Mouse (Mus musculus) left cerebral cortex, postnatal 14 days (tissue): ENCODE data around the gene Hs3st5. TPM values are rescaled to one million over a fixed set of nuclear protein-coding genes. Genes with fewer than 3 reads are reported as not detected.

ENCODE experiments used
- DNase-seq, 2 experiments: peaks; one replicate each; pipeline ENCODE4 v3.0.0; 2021 to 2022; ENCODE audit warnings: low spot score in 2 of 2, mixed read lengths in 1 of 2
- intact Hi-C: fragments of 180-260 bp; cut with DNase I; formaldehyde crosslinking; loops from one replicate; pipeline ENCODE4 v1.15.1; 2025
- total RNA-seq, 2 experiments: library from RNA; stranded (reverse); gene quantifications; 2 replicates each; pipeline ENCODE4 v1.2.3; 2021

The Hs3st5 gene
- total RNA-seq, 2 experiments from 2014 or later = 9.0 to 10.9 TPM

GRCm38 (mm10) chr10:36774898-36775297 lies 268.3 kb downstream of the Hs3st5 start:
- no peak for DNase-seq
- intact Hi-C loops = no loop called here

DNA sequence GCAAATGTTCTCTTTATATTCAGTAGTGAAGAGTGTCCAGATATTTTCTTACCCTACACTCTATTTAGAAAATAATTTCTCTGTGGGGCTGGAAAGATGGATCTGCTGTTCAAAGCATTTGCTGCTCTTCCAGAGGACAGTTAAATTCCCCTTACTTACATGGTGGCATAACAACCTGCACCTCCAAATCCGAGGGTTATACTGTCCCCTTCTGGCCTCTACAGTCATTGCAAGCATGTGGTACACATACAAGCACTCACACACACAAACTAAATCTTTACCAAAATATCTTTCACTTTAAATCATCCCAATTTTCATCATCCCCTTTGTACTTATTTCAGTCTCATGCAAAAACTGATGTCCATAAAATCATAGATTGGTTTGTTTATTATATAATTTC lies 275.0 kb downstream of the Hs3st5 start:
- no peak for DNase-seq
- intact Hi-C loops = no loop called here

DNA sequence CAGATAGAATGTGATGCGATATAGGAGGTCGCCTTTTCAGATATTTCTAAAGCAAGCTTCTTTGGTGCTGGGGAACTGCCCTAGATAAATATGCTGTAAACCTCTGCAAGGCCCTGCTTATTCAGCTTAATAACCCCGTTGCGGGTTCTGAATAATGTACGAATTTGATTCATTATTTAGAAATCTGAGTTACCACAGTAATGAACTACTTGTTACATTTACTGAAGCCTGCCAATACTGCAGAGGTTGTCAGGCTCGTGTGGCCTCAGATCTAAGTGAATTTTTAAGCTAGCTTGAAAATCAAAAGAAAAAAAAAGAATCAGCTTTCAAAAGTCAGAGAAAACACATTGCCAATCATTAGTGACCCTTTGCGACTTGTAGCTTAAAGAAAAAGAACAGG lies 280.4 kb downstream of the Hs3st5 start:
- intact Hi-C loops = no loop called here

GRCm38 (mm10) chr10:36791771-36792170 lies 285.2 kb downstream of the Hs3st5 start:
- intact Hi-C loops = loop anchor here (5.0 kb wide), 1 partner anchor 244 kb away; no protein-coding TSS in a partner anchor
- DNase-seq = peak; percentile 33 to 34

More for the DNA sequence above, 280.4 kb downstream of the Hs3st5 start:
- no peak for DNase-seq

- DNase-seq = no peak
- intact Hi-C loops = no loop called here
These were observed 288.7 kb downstream of the Hs3st5 start for GRCm38 (mm10) chr10:36795311-36795710.

DNA sequence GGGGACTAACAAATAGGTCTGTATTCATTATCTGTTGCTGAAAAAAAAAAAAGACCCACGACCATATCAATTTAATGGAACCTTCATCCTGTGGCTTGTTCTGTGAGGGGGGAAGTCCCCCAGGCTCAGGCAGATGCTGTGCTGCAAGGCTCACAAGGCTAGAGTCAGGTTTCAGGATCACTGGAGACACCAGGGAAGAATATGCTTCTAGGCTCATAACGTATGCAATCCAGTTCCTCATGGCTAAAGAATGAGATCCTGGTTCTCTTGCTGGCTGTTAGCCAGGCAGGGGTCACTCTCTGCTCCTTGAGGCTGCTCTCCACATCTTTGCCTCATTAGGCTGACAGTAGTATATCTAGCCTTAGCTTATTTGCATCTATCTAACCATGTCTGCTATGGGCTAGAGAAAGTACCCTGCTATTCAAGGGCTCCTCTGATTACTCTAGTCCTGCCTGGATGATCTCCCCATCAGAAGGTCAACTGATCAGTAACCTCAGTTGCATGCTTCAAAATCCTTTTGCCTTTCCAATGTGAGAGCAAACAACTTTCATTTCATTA lies 294.4 kb downstream of the Hs3st5 start:
- intact Hi-C loops = no loop called here
- DNase-seq = no peak

GRCm38 (mm10) chr10:36803705-36804104 lies 297.1 kb downstream of the Hs3st5 start:
- DNase-seq = no peak
- intact Hi-C loops = no loop called here

DNA sequence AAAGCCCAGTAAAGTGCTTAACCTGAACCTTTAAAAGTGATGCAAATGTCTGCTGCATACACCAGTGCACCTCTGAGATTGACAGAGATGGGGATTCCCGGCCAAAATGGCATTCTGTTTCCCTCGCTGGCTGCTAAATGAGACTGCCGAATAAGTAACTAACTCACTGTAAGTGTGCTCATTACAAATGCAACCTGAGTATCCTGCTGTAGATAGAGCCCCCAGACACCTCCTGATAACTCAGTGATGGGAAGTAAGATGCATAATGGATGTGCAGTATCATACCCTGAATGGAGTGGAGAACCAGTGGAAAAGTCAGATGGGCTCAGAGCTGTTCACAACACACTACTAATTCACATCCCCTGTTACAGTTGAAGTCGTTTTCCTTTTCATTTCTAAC lies 298.7 kb downstream of the Hs3st5 start:
- no peak for DNase-seq
- intact Hi-C loops = no loop called here

DNA sequence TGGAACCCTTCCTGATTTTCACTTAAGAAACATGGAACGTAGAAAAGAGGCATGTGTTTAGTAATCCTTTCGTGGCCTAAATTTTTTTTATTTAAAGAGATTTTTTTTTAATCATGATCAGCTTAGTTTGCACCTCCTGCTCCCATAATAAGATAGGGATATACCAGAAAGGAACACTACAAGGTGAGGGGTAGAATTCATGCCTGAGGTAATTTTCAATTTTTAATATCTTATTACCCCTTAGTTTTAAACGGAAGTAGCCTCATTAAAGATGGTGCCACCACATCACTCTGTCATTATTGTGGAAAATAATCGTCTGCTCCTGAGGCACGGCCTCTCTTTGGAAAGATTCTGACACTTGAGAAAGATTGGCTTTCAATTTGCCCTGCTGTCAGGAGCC lies 299.2 kb downstream of the Hs3st5 start:
- intact Hi-C loops = no loop called here
- no peak for DNase-seq

GRCm38 (mm10) chr10:36807007-36807406 lies 300.4 kb downstream of the Hs3st5 start:
- DNase-seq = no peak
- intact Hi-C loops = no loop called here

DNA sequence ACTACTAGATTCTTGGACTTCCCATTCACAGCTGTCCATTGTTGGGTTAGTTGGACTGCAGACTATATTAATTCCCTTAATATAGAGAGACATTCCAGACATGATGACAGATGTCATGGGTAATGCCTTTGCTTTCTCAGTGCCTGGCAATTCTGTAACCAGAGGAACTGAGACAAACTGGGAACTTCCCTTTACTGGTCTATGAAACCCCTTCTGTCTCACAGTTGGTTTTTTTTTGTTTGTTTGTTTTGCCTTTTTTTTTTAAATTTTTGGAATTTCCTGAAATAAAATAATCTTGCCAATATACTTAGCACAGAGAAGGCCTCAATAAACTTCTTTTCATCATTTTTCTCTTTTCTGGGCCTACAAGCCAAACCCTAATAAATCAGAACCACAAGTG lies 312.3 kb downstream of the Hs3st5 start:
- DNase-seq = no peak
- intact Hi-C loops = no loop called here

GRCm38 (mm10) chr10:36829079-36829478 lies 322.5 kb downstream of the Hs3st5 start:
- intact Hi-C loops = no loop called here
- no peak for DNase-seq

DNA sequence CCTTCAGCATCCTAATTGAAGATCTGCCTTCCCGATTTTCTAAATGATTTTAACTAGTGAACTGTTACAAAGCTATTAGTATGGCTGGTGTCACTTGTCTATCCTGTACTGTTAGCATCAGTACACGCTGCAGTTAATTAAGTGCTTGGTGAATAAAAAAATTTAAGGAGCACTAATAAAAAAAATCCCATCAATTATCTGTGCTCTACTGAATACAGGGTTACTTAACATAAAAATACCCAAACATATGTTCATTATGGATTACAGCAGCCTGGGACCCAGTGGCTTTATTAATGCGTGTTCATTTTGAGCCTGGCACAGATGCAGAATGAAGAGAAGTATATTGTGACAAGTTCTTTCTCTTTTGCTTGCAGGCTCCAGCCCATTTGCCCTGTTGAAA lies 325.6 kb downstream of the Hs3st5 start:
- DNase-seq = no peak
- intact Hi-C loops = no loop called here

DNA sequence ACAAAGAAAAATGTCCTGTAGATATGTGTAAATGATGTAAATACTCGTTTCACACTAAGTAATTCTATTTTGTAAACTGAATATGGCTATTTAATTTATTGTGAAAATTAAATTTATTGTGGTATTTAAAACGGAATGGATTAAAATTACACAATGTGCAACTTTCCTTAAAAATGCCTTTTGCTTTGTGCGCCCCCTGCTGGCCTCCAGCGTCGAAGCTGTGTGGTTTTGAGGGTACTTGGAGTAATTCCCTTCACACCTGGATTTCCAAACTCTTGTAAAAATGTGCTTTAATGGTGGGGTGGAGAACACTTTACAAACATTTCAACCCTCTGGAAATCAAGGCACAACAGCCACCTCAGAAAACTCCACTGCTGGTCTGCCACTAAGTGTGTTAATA lies 327.6 kb downstream of the Hs3st5 start:
- DNase-seq = peak; percentile 28 to 53
- intact Hi-C loops = no loop called here

GRCm38 (mm10) chr10:36835836-36836516 lies 329.4 kb downstream of the Hs3st5 start:
- intact Hi-C loops = no loop called here
- DNase-seq = no peak

DNA sequence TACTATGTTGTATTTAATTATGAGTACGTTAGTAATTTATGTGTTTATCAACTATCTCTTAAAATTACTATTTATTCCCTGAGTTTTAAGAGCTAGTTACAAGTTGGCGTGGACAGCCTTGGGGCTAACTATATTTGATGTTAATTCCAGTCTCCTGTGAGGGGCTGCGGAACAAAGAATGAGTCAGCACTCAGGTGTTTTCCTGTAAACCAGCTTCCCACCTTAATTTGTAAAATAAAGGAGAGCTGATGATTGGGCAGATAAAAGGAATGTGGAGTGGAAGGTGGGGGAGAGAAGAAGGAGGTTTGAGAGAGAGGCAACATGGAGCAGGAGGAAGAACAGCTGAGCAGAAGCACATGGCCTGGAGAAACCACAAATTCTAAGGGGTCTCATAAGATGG lies 343.6 kb downstream of the Hs3st5 start:
- DNase-seq = no peak
- intact Hi-C loops = no loop called here

GRCm38 (mm10) chr10:36862127-36862895 lies 355.7 kb downstream of the Hs3st5 start:
- peak in 1 of 2 experiments; percentile 1 for DNase-seq

More at GRCm38 (mm10) chr10:36862127-36862895, 355.7 kb downstream of the Hs3st5 start:
- intact Hi-C loops = no loop called here
